Mouse (Mus musculus) midbrain, postnatal 0 days (tissue): ENCODE measurements around the gene Mtm1. TPM values are rescaled to one million over a fixed set of nuclear protein-coding genes. Genes with fewer than 3 reads are reported as not detected.

Experiments
- ATAC-seq: fragments of 200-750 bp; cut with Nextera tagmentation; 2 replicates; pipeline ENCODE4 v1.8.0; 2017; ENCODE audit warnings: moderate number of reproducible peaks, mild to moderate bottlenecking, moderate TSS enrichment, moderate library complexity; ENCODE audit not compliant: low FRiP score
- DNase-seq: peaks from one replicate; pipeline ENCODE4 v3.0.0-alpha.2; 2015; ENCODE audit warnings: low spot score
- H3K27ac ChIP-seq: fragments of 300-500 bp; sonication (generic); 2 replicates; pipeline ENCODE4 v1.5.1; 2014; ENCODE audit warnings: low read depth, mild to moderate bottlenecking, low read length, mixed read lengths
- H3K27me3 ChIP-seq: fragments of 300-500 bp; sonication (generic); 2 replicates; pipeline ENCODE4 v1.6.1; 2014; ENCODE audit warnings: low read length, control low read depth, mixed read lengths; ENCODE audit not compliant: insufficient read depth
- H3K36me3 ChIP-seq: fragments of 300-500 bp; sonication (generic); 2 replicates; pipeline ENCODE4 v1.6.1; 2014; ENCODE audit warnings: low read length, control low read depth, mixed read lengths; ENCODE audit not compliant: insufficient read depth
- H3K4me1 ChIP-seq: fragments of 300-500 bp; sonication (generic); 2 replicates; pipeline ENCODE4 v1.6.1; 2014; ENCODE audit warnings: mild to moderate bottlenecking, control low read depth, antibody characterized with exemption, low read length, mixed read lengths; ENCODE audit not compliant: insufficient read depth
- H3K4me2 ChIP-seq: fragments of 300-500 bp; sonication (generic); 2 replicates; pipeline ENCODE4 v1.6.1; 2014; ENCODE audit warnings: low read depth, mild to moderate bottlenecking, low read length, mixed read lengths; ENCODE audit not compliant: poor library complexity, severe bottlenecking
- H3K4me3 ChIP-seq: fragments of 300-500 bp; sonication (generic); 2 replicates; pipeline ENCODE4 v1.5.1; 2014; ENCODE audit warnings: low read depth, mild to moderate bottlenecking, low read length, moderate library complexity
- H3K9ac ChIP-seq: fragments of 300-500 bp; sonication (generic); replicated peaks from 2 replicates; pipeline ENCODE4 v1.6.1; 2014; ENCODE audit warnings: mild to moderate bottlenecking, low read length, moderate library complexity, mixed read lengths; ENCODE audit not compliant: poor library complexity, severe bottlenecking
- H3K9me3 ChIP-seq: fragments of 300-500 bp; sonication (generic); 2 replicates; pipeline ENCODE4 v1.6.1; 2016; ENCODE audit warnings: low read length, control low read depth
- CTCF ChIP-seq: IDR thresholded peaks from 2 replicates; pipeline ENCODE4 v1.5.1; 2016; ENCODE audit warnings: antibody characterized with exemption, mild to moderate bottlenecking
- WGBS: fragments of 180-500 bp; shearing (Covaris S2); extraction: QIAGEN DNeasy Blood & Tissue Kit; methylation state at CpG from one replicate; pipeline ENCODE4 v1.1.7; 2014; 5-methylcytosine and 5-hydroxymethylcytosine counted together
- polyA plus RNA-seq: library from polyadenylated mRNA; unstranded; fragments of >200 nt; fragmentation: Nextera tagmentation; extraction: Ambion mirVana; gene quantifications from 2 replicates; pipeline ENCODE4 v1.2.1, GENCODE M21; 2015
- total RNA-seq: library from RNA; depleted of rRNA; stranded (reverse); fragments of >200 nt; gene quantifications from 2 replicates; pipeline ENCODE4 v1.2.3, GENCODE M21; 2014

Mtm1 gene
- total and polyA plus RNA-seq, 2 experiments from 2014 or later: 4.1 TPM

- Histone ChIP-seq H3K27me3 (no peaks in the 10 kb centered on the region), H3K27ac (no peak overlapping the region), H3K4me1 (no peaks in the 10 kb centered on the region), H3K36me3 (no peaks in the 10 kb centered on the region), H3K9ac (no peak overlapping the region), H3K4me3 (no peak overlapping the region), H3K9me3 (no peaks in the 10 kb centered on the region), H3K4me2 (no peak overlapping the region)
- 80% methylated on average over 1 of the region's 1 CpGs for WGBS
- no peak for TF ChIP-seq CTCF
- ATAC-seq (no peak), DNase-seq (no peak)
Observed at GRCm38 (mm10) chrX:71206595-71206994, 4.0 kb upstream of the Mtm1 start.

DNA sequence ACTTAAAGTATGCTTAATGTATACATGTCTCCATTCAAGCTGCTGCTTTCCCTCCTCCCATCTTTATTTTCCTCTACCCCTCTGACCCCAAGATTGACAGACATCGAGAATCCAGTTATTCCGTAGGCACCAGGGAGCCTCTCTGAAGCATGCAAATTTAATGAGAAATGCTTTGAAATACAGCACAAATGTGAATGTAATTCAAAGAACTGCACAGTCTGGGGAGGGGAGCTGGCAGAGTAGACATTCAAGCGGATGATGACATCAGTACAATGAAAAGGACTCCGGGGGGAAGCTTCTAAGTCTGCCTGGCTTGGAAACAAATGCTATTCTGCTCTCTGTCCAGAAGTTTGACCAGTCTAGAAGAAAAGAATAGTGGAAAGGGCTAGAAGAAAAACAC, 2.3 kb downstream of the Mtm1 start:
- DNase-seq: peak; percentile 19
- H3K27me3 ChIP-seq: no peaks in the 10 kb centered on the region
- H3K9me3 ChIP-seq: no peaks in the 10 kb centered on the region
- WGBS: 31% methylated on average over 4 of the region's 4 CpGs
- no peak overlapping the region for H3K4me2 ChIP-seq
- no peak for ATAC-seq
- H3K4me3 ChIP-seq: no peak overlapping the region
- no peak overlapping the region for H3K9ac ChIP-seq
- no peak for TF ChIP-seq CTCF
- H3K4me1 ChIP-seq: no peaks in the 10 kb centered on the region
- H3K36me3 ChIP-seq: no peaks in the 10 kb centered on the region
- H3K27ac ChIP-seq: no peak overlapping the region

DNA sequence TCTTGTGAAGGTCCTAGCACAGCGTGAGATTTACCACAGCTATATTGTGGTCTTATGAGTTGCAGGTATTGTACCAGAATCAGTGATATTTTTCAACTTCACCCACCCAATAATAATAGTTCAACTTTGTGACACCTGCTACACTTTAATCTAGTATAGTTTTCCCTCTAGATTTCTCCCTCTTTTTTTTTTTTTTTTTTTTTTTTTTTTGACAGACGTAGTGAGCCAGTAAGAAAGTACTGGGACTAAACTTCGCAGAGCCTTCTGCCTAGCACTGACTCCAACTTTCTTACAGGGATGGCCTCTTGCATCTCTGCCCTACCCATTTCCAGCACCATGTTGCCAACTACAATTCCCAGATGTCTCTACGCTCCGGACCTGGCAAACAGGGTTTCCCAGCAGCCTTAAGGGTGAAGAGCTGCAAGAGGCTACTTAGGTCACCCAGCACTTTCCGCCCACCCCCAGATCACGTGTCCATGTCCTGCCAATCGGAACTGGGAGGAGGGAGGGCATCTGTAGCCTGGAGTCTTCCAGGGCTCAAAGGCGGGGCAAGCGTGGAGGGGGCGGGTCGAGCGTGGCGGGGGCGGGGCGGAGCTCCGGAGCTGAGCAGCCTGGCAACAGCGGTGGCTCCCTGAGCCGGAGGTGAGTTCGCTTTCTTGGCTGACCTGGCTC, 4.0 kb downstream of the Mtm1 start:
- ATAC-seq (peak; percentile 97), DNase-seq (peak; percentile 90)
- Histone ChIP-seq H3K36me3 (no peaks in the 10 kb centered on the region), H3K27me3 (no peaks in the 10 kb centered on the region), H3K27ac (no peak overlapping the region), H3K4me2 (peak overlapping the region; percentile 59), H3K9ac (peak overlapping the region; percentile 44), H3K9me3 (no peaks in the 10 kb centered on the region), H3K4me1 (no peaks in the 10 kb centered on the region), H3K4me3 (peak overlapping the region; percentile 49)
- no peak for TF ChIP-seq CTCF
- WGBS: 24% methylated on average over 17 of the region's 20 CpGs

GRCm38 (mm10) chrX:71215113-71215708, 4.6 kb downstream of the Mtm1 start:
- Histone ChIP-seq H3K27me3 (no peaks in the 10 kb centered on the region), H3K4me2 (peak overlapping the region; percentile 59)
- WGBS: 25% methylated on average over 26 of the region's 27 CpGs

GRCm38 (mm10) chrX:71216879-71217278, 6.3 kb downstream of the Mtm1 start:
- Histone ChIP-seq H3K9ac (no peak overlapping the region), H3K9me3 (no peaks in the 10 kb centered on the region), H3K27me3 (no peaks in the 10 kb centered on the region), H3K4me3 (no peak overlapping the region), H3K27ac (no peak overlapping the region), H3K36me3 (no peaks in the 10 kb centered on the region), H3K4me1 (no peaks in the 10 kb centered on the region), H3K4me2 (no peak overlapping the region)
- WGBS: 82% methylated on average over 2 of the region's 2 CpGs
- DNase-seq (no peak), ATAC-seq (no peak)
- no peak for TF ChIP-seq CTCF

More at GRCm38 (mm10) chrX:71215113-71215708, 4.6 kb downstream of the Mtm1 start:
- H3K36me3 ChIP-seq: no peaks in the 10 kb centered on the region
- peak overlapping the region; percentile 44 for H3K9ac ChIP-seq
- TF ChIP-seq CTCF: no peak
- no peaks in the 10 kb centered on the region for H3K9me3 ChIP-seq
- ATAC-seq (peak; percentile 80), DNase-seq (no peak)
- peak overlapping the region; percentile 49 for H3K4me3 ChIP-seq
- no peak overlapping the region for H3K27ac ChIP-seq
- H3K4me1 ChIP-seq: no peaks in the 10 kb centered on the region

GRCm38 (mm10) chrX:71218853-71219252, 8.3 kb downstream of the Mtm1 start:
- Histone ChIP-seq H3K4me2 (no peak overlapping the region), H3K4me3 (no peak overlapping the region), H3K36me3 (no peaks in the 10 kb centered on the region), H3K9ac (no peak overlapping the region), H3K27me3 (no peaks in the 10 kb centered on the region), H3K27ac (no peak overlapping the region), H3K9me3 (no peaks in the 10 kb centered on the region), H3K4me1 (no peaks in the 10 kb centered on the region)
- no peak for DNase-seq
- no peak for TF ChIP-seq CTCF
- WGBS: 79% methylated on average over 3 of the region's 3 CpGs
- no peak for ATAC-seq
